Mouse (Mus musculus) cortical plate, adult 2 months (tissue): Measurements from ENCODE around the gene Sdhb. TPM values are rescaled to one million over a fixed set of nuclear protein-coding genes. Genes with fewer than 3 reads are reported as not detected.

Experiments
- H3K27ac ChIP-seq: fragments of 200-500 bp; 2 replicates; pipeline ENCODE4 v1.5.1; 2012; ENCODE audit warnings: low read length, control low read depth, inconsistent platforms; ENCODE audit not compliant: insufficient read depth
- H3K4me1 ChIP-seq: fragments of 200-500 bp; 2 replicates; pipeline ENCODE4 v1.6.1; 2011; ENCODE audit warnings: low read length; ENCODE audit not compliant: control insufficient read depth, insufficient read depth
- H3K4me3 ChIP-seq: fragments of 200-500 bp; 2 replicates; pipeline ENCODE4 v1.5.1; 2011; ENCODE audit warnings: mild to moderate bottlenecking, low read length, control low read depth; ENCODE audit not compliant: insufficient read depth
- CTCF ChIP-seq: fragments of 200-500 bp; IDR thresholded peaks from 2 replicates; pipeline ENCODE4 v1.5.1; 2011; ENCODE audit warnings: mild to moderate bottlenecking, control low read depth, low read length; ENCODE audit not compliant: insufficient read depth; ENCODE audit errors: extremely low read depth
- POLR2A ChIP-seq: fragments of 200-500 bp; IDR thresholded peaks from 2 replicates; pipeline ENCODE4 v1.6.1; 2011; ENCODE audit warnings: mild to moderate bottlenecking, low read length, control low read depth; ENCODE audit not compliant: insufficient read depth; ENCODE audit errors: extremely low read depth
- polyA plus RNA-seq: library from polyadenylated mRNA; depleted of rRNA; stranded (reverse); fragments of >200 nt; gene quantifications from 2 replicates; pipeline ENCODE4 v1.2.3, GENCODE M21; 2012

Gene Sdhb
- polyA plus RNA-seq, 1 experiment, result 276 TPM

GRCm38 (mm10) chr4:140986711-140987395 lies 25.9 kb downstream of the Sdhb start, which contains the start of gene Atp13a2:
Atp13a2 (plus strand) TSS chr4:140986873.
- Histone ChIP-seq H3K4me3 (peak within 1 kb of the TSS; percentile 57), H3K27ac (peak within 1 kb of the TSS; percentile 34; the same call in 1 of the 2 replicates), H3K4me1 (peaks cover 6% of the 10 kb centered on the region)
- TF ChIP-seq POLR2A (peak; percentile 40; the same call in 1 of the 2 replicates), CTCF (no peak)

DNA sequence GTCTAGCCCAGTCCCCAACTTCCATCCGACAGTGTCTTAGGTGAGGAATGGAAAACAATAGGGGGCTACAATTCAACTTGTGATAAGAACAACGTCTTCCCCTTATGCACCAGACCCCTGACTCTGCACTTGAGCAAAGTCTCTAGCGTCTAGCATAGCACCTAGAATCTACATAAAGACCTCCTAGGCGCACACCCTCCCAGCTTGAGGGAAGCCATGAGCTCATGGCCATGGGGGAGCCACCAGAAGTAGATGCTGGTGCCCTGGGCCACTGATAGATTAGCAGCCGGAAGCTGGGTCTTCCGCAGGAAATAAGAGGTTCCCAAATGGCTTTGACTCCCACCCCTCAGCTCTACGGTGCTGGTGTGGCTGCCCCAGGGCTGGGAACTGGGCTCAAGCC lies 26.5 kb downstream of the Sdhb start:
- Histone ChIP-seq H3K4me1 (peaks cover 6% of the 10 kb centered on the region), H3K27ac (peak overlapping the region; percentile 34; the same call in 1 of the 2 replicates), H3K4me3 (peak overlapping the region; percentile 57)
- TF ChIP-seq CTCF (no peak), POLR2A (no peak)

DNA sequence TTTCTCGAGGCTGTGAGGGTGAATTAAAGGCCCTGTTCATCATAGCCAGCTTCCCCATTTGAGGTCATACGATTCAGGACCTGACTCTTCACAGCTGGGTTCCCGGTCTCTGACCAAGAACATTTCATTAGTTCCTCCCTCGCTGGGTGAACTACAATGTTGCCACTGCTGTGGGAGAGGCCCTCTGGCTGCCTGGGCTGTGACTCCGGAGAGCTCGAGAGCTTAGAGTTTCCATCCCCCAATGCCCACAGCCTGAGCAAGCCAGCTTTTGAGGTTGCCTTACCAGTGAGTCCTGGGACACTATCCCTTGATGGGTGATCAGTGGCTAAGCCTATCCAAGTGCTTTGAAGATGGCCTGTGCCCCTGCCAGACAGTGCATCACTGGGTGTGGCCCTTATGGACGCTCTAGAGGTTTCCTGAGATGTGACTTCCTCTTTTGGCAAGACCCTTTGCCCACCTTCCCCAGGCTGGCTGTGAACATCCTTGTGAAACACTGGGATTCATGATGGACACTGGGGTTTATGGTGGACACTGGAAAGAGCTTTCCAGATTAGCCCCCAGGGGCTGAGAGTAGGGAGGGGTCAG lies 27.8 kb downstream of the Sdhb start:
- TF ChIP-seq POLR2A, result no peak
- no peak for TF ChIP-seq CTCF
- no peak overlapping the region for H3K4me3 ChIP-seq

GRCm38 (mm10) chr4:140989447-140989846 lies 28.4 kb downstream of the Sdhb start:
- Histone ChIP-seq H3K4me3 (no peak overlapping the region), H3K27ac (no peak overlapping the region), H3K4me1 (peaks cover 6% of the 10 kb centered on the region)
- TF ChIP-seq CTCF (no peak), POLR2A (no peak)

More for the DNA sequence above, 27.8 kb downstream of the Sdhb start:
- Histone ChIP-seq H3K4me1 (peaks cover 6% of the 10 kb centered on the region), H3K27ac (no peak overlapping the region)

GRCm38 (mm10) chr4:140992215-140992614 lies 31.2 kb downstream of the Sdhb start:
- no peak overlapping the region for H3K4me3 ChIP-seq
- peaks cover 6% of the 10 kb centered on the region for H3K4me1 ChIP-seq
- TF ChIP-seq CTCF (no peak), POLR2A (no peak)
- H3K27ac ChIP-seq, result no peak overlapping the region

DNA sequence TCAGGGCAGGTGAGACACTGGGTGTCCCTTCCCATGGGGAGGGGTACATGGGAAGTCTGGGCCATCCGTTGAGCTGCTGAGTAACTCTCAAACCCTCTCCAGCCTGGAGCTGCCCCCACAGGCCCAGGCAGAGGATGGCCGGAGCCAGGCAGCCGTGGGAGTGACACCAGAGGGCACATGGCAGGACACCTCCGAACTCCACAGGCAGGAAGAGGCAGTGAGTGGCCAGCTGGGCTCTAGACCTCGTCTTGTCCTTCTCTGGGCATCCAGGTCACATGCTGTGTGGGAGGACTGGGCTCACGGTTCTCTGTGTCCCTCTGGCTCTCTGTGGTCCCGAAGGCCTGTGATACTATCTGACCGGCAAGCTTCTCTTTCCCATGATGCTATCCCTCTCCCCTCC lies 32.8 kb downstream of the Sdhb start:
- Histone ChIP-seq H3K4me3 (no peak overlapping the region), H3K4me1 (peaks cover 1% of the 10 kb centered on the region), H3K27ac (no peak overlapping the region)
- TF ChIP-seq CTCF (no peak), POLR2A (no peak)

- H3K27ac ChIP-seq, result no peak overlapping the region
- H3K4me3 ChIP-seq, result no peak overlapping the region
- TF ChIP-seq CTCF (no peak), POLR2A (no peak)
- H3K4me1 ChIP-seq, result no peaks in the 10 kb centered on the region
Measured at GRCm38 (mm10) chr4:140995811-140996210, 34.8 kb downstream of the Sdhb start.

- Histone ChIP-seq H3K4me3 (no peak overlapping the region), H3K4me1 (no peaks in the 10 kb centered on the region), H3K27ac (no peak overlapping the region)
- TF ChIP-seq CTCF (no peak), POLR2A (no peak)
Measured at GRCm38 (mm10) chr4:140996812-140997211, 35.8 kb downstream of the Sdhb start.

DNA sequence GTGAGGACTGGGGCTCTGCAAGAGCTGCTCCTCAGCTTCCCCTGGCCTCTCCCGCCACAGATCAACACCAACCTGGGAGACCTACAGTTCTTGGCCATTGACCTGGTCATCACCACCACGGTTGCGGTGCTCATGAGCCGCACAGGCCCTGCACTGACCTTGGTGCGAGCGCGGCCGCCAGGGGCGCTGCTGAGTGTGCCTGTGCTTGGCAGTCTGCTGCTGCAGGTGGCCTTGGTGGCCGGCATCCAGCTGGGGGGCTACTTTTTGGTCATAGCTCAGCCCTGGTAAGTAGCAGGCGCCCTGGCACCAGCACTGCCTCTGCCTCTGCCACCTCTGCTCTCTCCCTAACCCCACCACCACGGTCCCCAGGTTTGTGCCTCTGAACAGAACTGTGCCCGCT lies 45.0 kb downstream of the Sdhb start:
- Histone ChIP-seq H3K4me1 (peaks cover 3% of the 10 kb centered on the region; the same call in 1 of the 2 replicates), H3K27ac (no peak overlapping the region), H3K4me3 (no peak overlapping the region)
- TF ChIP-seq POLR2A, result no peak
- no peak for TF ChIP-seq CTCF

DNA sequence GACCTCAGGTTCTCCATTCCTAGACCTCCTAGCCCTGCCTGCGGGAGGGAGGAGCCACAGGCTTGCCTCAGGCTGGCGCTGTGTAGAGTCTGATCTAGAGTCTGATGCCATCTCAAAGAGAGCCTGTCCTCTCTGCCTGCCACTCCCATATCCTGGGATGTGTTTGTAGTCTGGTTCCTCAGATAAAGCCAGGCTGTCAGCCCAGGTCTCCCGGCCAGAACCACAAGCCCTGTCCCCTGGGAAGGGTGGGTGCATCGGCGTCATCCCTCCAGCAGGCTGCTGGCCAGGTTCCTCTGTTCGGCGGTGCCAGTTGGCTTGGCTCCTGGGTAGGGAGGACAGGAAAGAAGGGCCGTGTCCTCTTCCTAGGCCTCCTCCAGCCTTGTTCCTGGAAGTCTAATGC lies 47.0 kb downstream of the Sdhb start:
- TF ChIP-seq CTCF (no peak), POLR2A (no peak)
- Histone ChIP-seq H3K4me1 (peaks cover 8% of the 10 kb centered on the region; the same call in 1 of the 2 replicates), H3K27ac (no peak overlapping the region), H3K4me3 (no peak overlapping the region)
